Mouse (Mus musculus) spleen, postnatal 36 days (tissue): ENCODE measurements around the gene Fgd2.
A peak's percentile ranks its signal among the peaks of the same experiment; 100 is the strongest.
"Not testable (repeated sequence)": the region's sequence is repeated elsewhere in the genome, so short reads cannot be mapped to it uniquely, and the experiment has no call there.

Experiments
- DNase-seq, 2 experiments: peaks; one replicate each; pipeline ENCODE4 v3.0.0; 2022; ENCODE audit warnings: low spot score in 2 of 2, mixed read lengths in 1 of 2

Fgd2 gene

DNA sequence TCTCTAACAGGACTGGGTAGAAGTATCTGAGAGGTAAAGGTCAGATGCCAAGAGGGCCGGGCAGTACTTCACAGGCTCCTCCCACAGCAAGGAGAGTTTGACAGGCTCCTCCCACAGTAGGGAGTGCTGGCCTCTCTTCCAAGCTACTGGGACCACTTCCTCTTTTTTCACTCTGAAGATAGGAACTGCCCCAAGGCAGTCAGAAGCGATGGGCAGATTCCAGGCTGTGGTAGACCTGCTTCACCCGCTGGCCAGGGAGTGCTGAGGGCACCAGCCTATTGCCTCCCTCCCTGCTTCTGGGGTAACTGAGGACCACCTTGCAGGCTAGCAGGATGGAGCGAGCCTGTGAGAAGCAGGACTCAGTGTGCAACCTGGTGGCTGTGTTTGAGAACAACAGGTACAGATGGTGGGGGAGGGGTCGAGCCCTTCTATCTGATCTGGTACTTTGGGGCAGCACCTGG is at the start of gene Fgd2:
Gene Fgd2, plus strand, starts transcription at position 154 of the 461 bp plus-strand sequence.
- peak; percentile 76 to 80 for DNase-seq

DNA sequence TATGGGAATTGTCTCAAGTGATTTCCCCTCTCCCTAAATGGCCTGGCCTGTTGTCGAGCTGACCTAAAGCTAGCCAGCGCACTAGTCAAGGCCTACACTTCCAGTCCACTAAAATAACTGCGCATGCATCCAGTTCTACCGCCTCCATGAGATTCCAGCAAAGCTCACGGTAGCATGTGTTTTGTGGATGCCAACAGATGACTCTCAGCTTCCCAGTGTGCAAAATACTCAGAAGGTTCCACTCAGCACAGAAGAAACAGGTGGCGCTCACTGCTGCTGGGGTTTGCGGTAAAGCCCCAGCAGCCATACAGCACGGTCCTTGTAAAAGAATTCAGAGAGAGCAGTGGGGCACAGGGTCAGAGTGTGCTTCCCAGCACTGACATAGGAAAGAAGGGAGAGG is 49.1 kb upstream of the Fgd2 start:
- DNase-seq, result no peak

DNA sequence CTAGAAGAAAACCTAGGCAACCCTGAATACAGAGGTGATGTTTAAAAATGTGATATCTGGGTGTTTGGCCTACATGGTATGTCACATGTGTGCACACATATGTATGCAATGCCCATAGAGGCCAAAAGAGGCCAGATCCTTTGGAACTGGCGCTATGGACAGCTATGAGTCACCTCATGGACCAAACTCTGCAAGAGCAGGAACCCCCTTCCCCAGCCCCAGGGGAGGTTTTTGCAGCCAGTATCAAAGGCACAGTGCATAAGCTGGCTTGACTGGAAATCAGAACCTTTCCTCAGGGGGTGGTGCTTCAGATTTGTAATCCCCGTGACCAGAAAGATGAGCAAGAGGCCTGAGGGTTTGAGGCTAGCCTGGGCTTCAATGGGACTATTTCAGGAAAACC is 48.6 kb upstream of the Fgd2 start:
- no peak for DNase-seq

DNA sequence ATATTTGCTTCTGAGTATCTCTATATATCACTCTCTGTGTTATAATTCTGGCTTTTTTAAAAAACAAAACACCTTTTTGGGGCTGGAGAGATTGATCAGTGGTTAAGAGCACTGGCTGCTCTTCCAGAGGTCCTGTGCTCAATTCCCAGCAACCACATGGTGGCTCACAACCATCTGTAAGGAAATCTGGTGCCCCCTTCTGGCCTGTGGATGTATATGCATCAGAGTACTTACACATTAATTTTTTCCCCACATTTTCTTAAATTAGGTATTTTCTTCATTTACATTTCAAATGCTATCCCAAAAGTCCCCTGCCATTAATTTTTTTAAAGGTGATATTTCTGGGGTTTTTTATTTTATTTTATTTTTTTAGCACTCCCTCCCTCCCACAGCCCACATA is 47.4 kb upstream of the Fgd2 start:
- no peak for DNase-seq

DNA sequence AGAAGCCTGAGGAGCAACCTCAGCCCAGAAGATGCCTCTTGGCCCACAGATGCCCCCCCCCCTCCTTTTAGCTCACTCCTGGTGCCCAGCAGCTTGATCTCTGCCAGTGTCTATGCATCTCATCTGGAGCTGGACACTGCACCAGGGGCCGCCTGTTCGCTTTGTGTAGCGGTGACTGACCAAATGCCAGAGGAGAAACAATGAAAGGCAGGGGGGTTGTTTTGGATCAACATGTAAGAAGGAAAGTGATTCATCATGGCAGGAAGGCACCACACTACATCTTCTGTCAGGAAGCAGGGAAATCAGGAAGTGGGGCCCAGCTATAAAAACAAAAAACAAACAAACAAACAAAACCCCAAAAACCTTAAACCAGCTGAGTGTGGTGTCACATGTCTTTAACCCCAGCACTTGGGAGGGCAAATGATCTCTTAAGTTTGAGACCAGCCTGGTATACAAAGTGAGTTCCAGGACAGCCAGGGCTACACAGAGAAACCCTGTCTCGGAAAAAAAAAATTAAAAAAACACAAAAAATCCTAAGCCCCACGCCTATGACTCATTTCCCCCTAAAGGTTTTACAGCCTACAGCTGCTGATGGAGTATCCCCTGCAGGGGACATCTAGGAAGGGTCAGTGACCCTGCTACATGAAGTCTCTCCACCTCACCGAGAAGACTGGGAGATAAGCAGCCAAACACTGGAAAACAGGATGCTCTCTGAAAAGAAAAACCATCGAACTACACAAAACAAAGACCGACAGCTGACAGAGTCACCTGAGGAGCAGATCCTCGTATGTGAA is 44.8 kb upstream of the Fgd2 start:
- no peak for DNase-seq

DNA sequence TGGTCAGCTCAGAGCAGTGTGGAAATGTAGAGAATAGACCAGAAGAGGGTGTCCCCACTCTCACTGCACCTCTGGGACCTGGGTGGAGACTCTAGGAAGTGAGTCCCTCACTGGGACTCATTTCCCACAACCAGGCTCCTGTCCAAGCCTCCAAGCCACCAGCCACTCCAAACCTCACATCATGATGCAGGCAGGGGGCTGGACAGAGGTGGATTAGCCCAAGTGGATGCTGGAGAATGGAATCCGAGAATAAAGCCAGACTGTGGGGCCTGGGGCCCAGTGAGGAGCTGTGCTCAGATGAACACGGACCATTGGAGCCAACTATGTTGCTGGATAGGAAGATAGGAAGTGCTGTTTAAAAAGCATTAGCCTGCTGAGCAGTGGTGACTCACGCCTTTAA is 43.8 kb upstream of the Fgd2 start:
- no peak for DNase-seq

DNA sequence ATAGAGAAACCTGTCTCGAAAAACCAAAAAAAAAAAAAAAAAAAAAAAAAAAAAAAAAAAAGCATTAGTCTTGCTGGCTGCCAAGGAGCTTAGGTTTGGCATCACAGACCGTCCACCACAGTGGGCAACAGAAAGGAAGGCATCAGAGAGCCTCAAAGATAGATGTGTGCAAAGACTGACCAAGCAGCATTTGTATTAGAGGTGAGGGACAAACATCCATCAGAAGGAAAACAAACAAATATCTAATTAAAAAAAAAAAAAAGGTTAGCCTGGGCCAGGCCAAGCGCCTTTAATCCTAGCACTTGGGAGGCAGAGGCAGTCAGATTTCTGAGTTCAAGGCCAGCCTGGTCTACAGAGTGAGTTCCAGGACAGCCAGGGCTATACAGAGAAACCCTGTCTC is 43.3 kb upstream of the Fgd2 start, which contains the start of gene Pi16:
Gene Pi16, plus strand, starts transcription at position 301 of the 400 bp plus-strand sequence.
- not testable (repeated sequence) for DNase-seq

DNA sequence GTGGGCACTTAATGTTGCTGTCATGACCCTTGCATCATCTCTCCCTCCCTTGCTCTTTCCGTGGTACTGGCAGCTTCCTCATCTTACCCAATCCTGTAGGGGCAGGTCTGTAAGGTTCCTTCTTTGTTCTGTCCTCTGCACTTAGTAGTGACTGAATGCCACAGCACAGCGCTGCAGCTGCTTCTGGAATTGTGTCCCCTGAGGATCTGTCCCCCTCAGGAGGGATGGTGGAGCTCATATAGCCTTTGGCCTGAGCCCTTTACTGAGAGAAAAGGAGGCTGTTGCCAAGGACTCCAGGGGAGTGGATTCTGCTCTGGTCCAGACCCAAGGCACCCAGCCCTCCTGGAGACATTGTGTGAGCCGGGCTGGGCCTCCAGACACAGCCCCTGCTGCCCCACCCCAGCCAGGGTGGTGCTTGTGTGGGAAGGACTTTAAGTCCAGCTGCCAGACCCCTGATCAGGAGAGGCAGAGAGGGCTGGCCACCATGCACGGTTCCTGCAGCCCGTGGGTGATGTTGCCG is 41.9 kb upstream of the Fgd2 start:
- DNase-seq, result no peak

DNA sequence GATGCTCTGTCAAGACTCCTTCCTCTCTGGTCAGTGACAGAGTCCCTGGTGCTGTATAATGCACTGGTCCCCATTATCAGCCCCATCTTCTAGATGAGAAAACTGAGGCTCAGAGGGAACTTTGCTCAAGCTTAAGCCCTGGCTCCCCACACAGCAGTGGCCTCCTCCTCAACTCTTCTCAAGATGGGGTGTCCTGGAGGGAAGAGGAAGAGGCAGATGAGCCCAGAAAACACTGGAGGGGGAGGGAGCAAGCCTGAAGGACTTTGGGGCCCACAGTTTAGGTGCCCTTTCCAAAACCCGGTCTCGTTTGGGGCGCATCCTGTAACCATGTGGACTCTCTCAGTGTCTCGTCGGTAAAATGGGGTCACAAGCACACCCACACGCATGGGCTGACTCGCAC is 41.2 kb upstream of the Fgd2 start:
- no peak for DNase-seq

DNA sequence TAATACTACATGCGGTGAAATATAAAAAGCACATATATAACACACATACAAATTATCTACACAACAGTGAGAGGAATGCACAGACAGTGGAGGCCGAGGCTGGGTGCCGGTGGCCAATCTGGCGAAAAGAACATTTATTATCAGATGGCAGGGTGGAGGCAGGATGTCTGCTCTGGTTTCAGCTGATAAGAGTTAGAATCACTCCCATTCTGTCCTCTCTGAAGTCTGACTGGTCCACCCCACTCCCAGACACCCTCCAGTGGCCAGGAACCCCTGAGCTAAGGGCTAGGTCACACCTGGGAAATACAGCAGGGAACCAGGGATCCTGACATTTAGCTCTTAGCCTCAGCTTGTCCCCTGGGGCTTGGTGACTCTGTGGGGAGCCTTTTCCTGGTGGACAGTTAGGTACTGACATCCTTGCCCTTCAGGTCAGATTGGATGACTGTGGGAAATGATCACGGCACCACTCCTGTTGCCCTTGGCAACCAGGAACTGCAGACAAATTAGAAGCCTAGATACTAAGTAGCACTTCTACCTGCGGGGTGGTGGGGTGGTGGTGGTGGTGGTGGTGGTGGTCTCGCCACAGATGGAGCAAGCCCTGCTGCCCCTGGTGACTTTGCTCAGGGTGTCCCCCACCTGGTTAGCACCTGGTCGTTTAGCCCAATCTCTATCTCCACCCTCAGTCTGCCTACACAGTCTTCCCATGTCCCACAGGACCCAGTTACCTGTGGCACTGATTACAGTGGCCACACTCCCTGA is 40.7 kb upstream of the Fgd2 start:
- no peak for DNase-seq

DNA sequence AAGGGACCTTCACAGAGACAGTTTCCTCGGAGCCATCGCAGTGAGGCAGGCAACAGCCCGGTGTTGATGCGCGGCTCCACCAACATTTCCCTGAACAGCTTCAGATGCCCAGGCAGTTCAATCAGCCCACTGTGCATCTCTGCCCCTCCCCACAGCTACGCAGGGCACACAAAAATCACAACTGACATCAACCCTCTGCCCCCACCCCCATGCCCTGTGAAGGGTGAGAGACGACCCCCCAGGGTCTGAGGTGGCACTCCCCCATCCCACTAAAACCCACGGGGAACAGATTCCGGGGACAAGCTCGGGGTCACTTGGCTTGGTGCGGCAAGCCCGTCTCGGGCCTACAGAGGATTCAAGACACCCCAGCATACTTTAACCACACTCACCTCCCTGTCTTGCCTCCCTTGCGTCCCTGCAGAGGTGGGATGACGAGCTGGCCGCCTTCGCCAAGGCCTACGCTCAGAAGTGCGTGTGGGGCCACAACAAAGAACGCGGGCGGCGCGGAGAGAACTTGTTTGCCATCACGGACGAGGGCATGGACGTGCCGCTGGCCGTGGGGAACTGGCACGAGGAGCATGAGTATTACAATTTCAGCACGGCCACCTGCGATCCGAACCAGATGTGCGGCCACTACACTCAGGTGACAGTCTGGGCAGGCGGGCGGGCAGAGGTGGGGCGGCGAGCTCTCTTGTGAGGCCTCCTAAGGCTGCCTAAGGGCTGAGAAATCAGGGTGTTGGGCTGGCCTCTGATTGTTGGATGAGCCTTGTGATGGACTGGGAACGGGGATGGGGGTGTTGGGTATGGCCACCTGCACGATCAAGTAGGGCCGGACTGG is 38.7 kb upstream of the Fgd2 start:
- no peak for DNase-seq

DNA sequence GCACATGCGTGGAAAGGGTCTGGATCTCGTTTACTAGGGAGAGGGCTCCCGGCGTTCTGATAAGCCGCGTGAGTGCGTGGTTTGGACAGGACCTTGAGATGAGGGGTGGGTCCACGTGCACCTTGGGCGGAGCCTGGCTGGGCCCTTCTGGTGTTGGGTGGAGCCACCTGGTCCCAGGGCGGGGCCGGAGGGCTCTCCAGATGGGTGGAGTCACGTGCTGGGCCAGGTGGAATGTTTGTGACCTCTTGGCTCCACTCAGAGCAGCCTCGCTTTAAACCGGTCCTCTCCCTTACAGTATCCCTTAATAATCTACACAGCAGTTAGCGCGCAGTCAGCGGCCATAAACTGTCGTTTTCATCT is 38.1 kb upstream of the Fgd2 start:
- DNase-seq, result no peak

DNA sequence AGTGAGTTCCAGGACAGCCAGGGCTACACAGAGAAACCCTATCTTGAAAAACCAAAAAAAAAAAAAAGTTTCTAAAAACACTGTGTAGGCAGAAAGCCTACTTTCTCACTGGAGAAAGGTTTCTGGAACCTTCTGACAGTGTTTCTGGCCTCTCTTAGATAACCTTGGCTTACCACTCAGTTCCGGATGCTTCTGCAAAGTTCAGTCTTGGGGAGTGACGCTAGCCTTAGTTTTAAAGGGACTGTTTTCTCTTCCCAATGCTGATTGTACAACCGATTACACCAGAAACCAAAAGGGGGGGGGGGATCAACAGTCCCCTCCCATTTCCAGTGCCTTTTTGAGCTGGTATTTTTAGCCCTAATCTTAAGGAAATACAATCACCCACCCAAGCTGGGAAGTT is 37.1 kb upstream of the Fgd2 start:
- no peak for DNase-seq

DNA sequence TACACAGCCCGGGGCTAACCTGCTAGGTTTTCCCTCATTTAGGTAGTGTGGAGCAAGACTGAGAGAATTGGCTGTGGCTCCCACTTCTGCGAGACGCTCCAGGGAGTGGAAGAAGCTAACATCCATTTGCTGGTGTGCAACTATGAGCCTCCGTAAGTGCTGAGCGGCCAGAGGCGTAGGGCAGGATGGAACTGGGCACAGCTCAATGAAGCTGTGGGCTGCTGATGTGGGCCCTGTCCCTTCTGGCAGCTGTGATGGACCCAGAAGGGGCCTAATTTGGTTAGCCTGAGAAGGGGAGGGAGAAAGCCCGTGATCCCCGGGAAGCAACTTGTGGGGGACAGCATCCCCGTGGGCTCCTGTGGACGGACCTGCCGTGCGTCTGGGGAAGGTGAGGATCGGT is 34.9 kb upstream of the Fgd2 start:
- DNase-seq, result no peak

DNA sequence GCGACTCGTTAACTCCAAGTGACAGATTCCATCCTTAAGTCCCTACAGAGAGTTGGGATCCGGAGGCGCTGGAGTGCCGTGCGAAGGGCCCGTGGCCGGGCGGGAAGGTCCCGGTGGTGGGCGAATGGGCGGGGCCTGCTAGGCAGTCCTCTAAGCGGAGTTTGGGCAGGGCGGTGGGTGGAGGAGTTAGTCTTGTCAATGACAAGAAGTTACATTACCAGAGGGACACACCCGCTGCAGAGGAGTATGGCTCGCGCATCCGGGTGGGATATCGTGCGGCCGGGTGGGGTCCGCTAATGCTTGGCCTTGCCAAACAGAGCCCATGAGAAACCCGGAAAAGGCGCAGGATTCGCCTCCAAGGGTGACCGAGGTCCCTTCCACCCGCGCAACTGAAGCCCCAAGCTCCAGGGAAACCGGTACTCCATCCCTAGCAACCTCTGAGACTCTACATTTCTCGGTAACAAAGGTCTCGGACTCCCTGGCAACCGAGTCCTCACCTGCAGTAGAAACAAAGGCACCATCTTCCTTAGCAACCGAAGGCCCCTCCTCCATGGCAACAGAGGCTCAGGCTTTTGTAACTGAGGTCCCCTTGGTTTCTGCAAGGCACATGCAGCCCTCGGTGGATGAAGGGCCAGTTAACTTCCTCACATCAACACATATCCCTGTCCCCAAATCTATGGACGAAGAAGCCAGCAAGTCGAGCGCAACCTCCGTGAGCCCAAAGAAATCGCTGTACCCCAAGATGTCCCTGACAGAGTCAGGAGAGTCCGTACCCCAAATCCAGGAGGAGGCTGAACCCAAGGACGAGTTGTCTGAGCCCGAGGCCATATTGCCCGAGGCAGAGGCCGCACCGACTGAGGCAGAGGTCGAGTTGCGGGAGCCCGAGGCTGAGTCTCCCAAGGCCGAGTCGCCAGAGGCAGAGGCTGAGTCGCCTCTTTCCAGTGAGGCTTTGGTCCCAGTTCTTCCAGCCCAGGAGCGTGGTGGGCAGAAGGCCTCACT is 33.9 kb upstream of the Fgd2 start:
- no peak for DNase-seq

DNA sequence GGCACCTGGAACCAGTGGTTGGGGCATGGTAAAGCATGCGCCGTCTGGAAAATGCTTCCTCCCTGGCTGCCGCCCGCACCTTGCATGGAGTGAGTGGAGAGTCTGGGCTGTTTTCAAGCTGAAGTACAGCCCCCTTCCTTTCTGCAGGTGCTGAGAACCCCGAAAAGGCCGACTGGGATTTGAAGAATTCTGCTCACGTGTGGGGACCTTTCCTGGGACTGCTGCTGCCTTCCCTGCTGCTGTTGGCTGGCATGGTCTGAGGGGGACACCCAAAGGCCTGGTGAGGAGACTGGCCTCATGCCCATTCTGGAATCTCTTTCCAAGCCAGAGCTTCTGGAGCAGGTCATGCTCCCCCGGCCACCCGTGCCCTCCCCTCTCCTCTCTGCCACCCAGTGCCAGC is 33.0 kb upstream of the Fgd2 start:
- DNase-seq, result no peak

DNA sequence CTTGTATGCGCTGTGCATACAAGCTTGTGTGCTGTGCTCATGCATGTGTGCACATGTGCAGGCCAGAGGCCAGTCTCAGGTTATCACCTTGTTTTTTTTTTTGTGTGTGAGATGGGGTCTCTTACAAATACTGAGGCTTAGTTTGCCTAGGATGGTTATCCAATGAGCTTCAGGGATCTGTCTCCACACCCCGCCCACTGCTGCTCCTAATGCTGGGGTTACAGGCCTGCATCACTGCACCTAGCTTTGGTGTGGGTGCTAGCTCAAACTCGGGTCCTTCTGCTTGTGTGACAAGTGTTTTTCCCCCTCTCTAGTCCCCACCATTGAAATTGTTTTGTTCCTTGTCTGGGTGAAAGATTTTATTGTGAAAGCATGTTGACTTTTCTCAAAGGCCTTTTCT is 30.5 kb upstream of the Fgd2 start:
- no peak for DNase-seq

DNA sequence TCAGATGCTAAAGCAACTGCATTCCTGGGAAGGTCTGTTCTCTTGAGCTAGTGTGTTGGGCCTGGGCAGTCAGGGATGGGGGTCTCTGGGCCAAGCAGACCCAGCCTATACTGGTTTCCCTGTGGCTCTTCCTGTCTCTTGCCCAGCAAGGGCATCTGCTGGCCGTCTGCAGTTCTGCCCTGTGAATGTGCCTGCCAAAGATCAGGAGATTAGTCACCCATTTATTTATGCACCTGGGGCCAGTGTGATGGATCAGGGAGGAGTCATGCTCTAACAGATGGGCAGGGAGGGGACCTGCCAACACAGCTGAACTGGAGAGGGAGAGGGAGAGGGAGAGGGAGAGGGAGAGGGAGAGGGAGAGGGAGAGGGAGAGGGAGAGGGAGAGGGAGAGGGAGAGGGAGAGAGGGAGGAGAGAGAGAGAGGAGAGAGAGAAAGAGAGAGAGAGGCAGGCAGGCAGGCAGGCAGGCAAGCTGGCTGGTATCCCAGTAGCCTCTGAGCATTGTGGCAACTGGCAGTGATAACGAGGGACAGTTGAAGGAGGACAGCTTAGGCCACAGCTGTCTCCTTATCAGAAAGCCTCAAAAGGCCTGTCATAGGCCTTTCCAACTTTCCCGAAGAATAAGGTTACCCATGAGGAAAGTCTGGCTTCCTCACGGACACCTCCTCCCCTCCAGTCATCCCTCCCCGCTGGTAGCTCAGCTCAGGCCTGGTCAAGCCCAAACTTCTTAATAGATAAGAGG is 29.9 kb upstream of the Fgd2 start:
- no peak for DNase-seq

DNA sequence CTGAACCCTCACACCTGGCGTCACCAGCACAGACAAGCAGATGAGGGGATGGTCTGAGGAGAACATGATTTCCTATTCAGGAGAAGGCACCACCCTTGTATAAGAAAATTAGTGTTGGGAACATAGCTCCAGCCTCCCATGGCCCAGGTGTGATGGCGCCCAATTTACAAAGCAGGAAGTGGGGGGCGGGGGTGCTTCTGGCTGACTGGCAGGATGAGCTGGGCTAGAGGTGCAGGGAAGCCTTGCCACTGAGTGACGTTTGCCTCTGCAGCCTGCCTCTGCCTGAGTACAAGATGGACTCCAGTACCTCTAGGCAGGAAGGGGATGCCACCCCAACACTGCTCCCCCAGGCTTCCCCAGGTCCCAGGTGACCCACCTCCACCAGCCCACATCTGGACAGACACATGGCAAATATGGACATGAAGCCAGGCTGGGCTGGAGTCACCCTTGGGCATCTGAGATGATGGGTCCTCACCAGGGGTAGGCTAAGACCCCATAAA is 28.5 kb upstream of the Fgd2 start:
- no peak for DNase-seq
